Mouse (Mus musculus): Measurements from ENCODE around the gene Slc6a11. TPM values are rescaled to one million over a fixed set of nuclear protein-coding genes. Genes with fewer than 3 reads are reported as not detected.

Slc6a11 gene
- total RNA-seq (2021) = under 1 TPM; 0.05 to 0.08 TPM
- long read RNA-seq, experiment 1 = 0 reads
- long read RNA-seq, experiment 2 = 0 reads

DNA sequence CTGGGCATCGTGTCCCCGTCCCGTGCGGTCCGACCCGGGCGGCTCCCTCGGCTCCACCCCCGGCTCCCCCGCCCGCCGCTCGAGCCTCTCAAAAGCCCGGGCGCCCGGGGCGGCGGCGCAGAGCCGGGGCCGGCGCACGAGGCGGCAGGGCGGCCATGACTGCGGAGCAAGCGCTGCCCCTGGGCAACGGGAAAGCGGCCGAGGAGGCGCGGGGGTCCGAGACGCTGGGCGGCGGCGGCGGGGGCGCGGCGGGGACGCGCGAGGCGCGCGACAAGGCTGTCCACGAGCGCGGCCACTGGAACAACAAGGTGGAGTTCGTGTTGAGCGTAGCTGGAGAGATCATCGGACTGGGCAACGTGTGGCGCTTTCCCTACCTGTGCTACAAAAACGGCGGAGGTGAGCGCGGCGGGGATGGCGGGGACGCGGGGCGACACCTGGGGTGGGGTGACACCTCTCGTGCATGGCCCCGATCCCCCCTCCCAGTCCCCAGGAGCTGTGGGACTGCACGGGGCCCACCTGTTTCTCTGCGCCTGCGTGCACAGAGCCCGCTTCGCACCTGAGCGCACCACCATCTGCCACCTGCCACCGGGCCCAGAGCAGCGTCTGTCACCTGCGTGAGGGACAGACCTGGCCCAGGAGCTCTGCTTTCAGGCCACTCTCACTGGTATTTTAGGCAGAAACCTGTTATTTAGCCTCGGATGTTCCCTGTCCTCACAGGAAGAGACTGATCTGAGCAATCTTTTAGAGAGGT is at the start of gene Slc6a11:
Gene Slc6a11, plus strand, starts transcription at position 120 of the 751 bp plus-strand sequence.
- intact Hi-C loops (cut with DNase I) = no loop called here
- DNase-seq = no peak

- no peak for DNase-seq
- intact Hi-C loops (cut with DNase I) = loop anchor here (10.0 kb wide), 1 partner anchor 608 kb away; no protein-coding TSS in a partner anchor
Measured at GRCm38 (mm10) chr6:114087106-114087505, 43.9 kb upstream of the Slc6a11 start.

- intact Hi-C loops (cut with DNase I) = loop anchor here (2.0 to 10.0 kb wide), 3 partner anchors 159 to 605 kb away; no protein-coding TSS in a partner anchor
- peak; percentile 21 to 32 for DNase-seq
Measured at GRCm38 (mm10) chr6:114089626-114090025, 41.4 kb upstream of the Slc6a11 start.

- intact Hi-C loops (cut with DNase I) = no loop called here
- DNase-seq = no peak
Measured at GRCm38 (mm10) chr6:114092216-114092615, 38.8 kb upstream of the Slc6a11 start.

DNA sequence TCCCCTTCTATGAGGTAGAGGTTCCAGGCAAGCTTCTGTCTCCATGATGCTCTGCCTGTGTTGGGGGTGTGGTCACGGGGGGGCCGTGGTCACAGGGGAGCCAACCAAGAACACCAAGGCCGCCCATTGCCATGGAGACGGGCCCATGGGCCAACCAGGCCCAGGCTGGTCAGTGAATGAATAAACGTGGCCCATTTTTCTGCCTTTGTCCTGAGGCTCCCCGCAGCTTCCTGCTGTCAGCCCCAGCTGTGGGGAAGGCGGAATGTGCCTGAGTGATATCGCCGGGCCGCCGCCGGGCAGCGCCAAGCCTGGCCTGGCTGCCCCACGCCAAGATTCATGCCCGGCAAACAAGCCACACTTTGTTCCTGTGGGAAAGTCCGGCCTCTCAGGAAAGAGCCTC is 36.8 kb upstream of the Slc6a11 start:
- intact Hi-C loops (cut with DNase I) = no loop called here
- DNase-seq = no peak

DNA sequence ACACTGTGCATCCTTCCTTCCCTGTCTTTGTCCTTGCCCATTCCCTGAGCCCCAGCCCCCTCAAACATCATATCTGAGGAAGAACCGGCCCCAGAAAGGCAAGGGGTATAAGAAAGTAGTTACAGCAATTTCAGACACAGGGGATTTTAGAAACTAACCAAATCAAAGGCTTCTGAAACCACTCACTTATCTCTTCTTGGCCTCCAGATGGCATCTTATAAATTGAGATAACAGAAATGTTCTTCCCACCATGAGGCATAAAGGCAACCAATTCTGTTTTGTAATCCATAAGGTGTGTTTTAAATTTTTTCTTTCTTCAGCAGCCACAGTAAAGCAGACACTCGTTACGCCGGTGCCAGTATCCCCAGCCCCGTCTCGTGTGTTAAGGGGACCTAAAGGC is 34.5 kb upstream of the Slc6a11 start:
- intact Hi-C loops (cut with DNase I) = no loop called here
- DNase-seq = no peak

GRCm38 (mm10) chr6:114101923-114102322 is 29.1 kb upstream of the Slc6a11 start:
- intact Hi-C loops (cut with DNase I) = no loop called here
- no peak for DNase-seq

GRCm38 (mm10) chr6:114119507-114119906 is 11.5 kb upstream of the Slc6a11 start:
- intact Hi-C loops (cut with DNase I) = no loop called here

GRCm38 (mm10) chr6:114125530-114125929 is 5.5 kb upstream of the Slc6a11 start:
- no peak for DNase-seq
- intact Hi-C loops (cut with DNase I) = no loop called here

More at GRCm38 (mm10) chr6:114119507-114119906, 11.5 kb upstream of the Slc6a11 start:
- no peak for DNase-seq

- intact Hi-C loops (cut with DNase I) = no loop called here
- DNase-seq = no peak
Measured at GRCm38 (mm10) chr6:114132472-114132871, 1.4 kb downstream of the Slc6a11 start.

DNA sequence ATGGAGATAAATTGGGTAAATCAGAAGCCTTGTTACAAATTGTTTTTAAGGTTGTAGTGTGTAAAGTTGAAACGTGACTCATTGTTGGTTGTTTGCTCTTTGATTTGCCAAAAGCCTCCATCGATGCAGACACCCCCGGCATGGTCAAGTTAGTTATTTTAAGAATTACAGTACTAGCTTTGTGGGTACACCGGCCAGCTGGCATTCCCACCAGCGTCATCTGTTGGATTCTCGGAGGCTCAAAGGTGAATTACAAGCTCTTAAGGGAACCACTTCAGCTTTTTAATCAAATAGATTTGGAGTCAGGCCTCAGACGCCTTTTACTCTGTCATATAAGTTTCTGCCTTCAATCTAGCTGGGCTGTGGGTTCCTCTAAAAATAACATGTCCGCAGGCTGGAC is 1.9 kb downstream of the Slc6a11 start:
- DNase-seq = no peak
- intact Hi-C loops (cut with DNase I) = no loop called here

DNA sequence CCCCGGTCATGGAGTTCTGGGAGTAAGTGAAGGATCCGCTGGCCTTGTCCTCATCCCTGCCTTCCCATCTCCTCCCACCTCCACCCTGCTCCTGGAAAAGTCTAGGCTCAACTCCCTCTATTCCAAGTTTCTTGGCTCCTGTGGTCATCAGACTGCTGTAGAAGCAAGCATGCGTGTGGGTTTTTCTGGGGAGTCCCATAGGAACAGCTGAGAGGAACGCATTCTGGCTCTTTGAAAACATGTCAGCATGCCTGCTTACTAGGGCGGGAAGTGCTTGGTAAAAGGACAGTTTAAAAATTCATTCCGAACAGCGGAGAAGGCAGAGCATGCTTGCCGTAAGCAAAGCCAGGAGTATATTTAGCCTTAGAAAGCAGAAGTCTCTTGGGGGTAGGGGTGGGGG is 7.9 kb downstream of the Slc6a11 start:
- intact Hi-C loops (cut with DNase I) = no loop called here
- DNase-seq = no peak

DNA sequence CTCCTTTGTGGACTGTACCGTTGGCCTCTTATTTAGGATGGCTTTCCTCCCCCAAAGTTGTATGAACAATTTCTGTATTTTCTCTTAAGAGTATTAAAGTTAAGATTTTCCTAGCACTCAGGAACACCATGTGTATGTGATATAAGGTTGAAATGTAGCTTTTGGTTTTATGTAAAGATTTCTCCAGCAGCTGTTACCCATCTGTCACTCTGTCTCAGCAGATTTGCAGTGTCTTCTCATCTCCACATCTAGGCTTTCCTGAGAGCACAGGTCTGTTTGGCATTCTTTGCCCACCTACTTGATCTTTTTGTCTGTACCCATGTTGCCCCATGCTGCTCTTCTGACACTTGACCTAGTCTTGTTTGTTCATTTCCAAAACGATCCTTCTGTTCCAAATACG is 10.4 kb downstream of the Slc6a11 start:
- DNase-seq = no peak
- intact Hi-C loops (cut with DNase I) = no loop called here

DNA sequence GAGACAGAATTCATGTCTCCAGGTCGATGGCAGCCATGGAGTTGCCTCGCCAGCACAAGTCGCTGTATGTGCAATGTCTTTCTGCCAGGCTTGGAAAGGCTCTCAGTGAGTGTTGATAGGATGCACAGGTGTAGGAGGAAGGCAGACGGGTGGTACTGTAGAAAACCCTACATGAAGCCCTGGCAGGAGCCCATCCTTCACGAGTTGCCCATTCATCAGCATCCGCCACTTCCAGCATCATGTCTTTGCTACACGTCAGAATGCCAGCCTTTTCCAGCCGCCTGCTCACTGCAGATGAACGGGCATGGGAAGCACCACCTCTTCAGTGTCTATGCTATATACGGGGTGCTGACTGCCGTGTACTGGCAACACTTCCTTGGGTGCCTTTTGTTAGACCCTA is 11.4 kb downstream of the Slc6a11 start:
- DNase-seq = no peak
- intact Hi-C loops (cut with DNase I) = no loop called here

- intact Hi-C loops (cut with DNase I) = no loop called here
- DNase-seq = no peak
Measured at GRCm38 (mm10) chr6:114143544-114143943, 12.5 kb downstream of the Slc6a11 start.

- intact Hi-C loops (cut with DNase I) = no loop called here
- no peak for DNase-seq
Measured at GRCm38 (mm10) chr6:114144447-114145105, 13.5 kb downstream of the Slc6a11 start.

DNA sequence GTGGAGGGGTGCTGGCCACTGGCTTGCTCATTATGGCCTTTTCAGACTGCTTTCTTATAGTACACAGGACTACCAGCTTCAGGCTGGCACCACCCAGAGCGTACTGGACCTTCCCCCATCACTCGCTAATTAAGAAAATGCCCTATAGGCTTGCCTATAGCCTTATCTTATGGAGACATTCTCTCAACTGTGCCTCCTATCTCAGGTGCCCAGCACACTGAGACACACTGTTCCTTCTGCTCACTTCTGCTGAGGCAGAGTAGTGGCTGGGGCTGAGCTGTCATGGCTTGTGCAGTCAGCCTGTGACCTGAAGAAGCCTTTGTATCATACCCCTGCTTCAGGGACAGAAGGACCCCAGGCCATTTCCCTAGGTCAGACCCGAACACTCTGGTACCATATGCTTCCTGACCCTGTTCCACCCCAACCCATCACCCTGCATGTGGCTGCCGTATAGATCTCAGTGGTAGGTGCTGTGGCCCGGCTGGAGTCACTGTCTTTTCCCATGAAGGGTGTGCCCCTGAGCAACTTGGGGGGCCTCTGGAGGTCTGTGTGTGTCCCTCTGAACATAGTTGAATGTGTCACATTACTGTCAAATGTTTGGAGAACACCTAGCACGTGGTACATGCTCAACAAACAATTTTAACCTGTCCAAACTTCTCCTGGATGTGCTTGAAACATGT is 14.7 kb downstream of the Slc6a11 start:
- DNase-seq = no peak
- intact Hi-C loops (cut with DNase I) = no loop called here

- intact Hi-C loops (cut with DNase I) = no loop called here
- DNase-seq = no peak
Measured at GRCm38 (mm10) chr6:114155720-114156119, 24.7 kb downstream of the Slc6a11 start.

DNA sequence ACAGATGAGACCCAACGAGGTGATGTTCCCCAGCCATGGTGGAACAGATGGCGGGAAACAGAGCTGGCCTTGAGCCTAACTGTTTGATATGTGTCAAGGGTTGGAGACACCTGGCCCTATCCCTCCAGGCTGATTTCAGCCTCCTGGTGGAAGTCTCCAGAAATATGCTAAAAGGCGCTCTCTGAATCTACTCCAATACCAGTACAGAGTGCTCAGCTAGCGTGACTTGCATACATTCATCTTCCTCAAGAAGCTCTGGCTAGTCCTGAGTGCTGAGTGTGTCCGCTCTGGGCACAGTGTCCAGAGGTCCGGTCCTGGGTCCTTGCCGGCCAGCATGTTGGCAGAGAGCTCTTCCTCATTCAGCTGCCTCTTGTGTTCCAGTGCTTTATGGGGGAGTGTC is 27.8 kb downstream of the Slc6a11 start:
- DNase-seq = no peak
- intact Hi-C loops (cut with DNase I) = no loop called here

GRCm38 (mm10) chr6:114160732-114161131 is 29.7 kb downstream of the Slc6a11 start:
- DNase-seq = no peak
- intact Hi-C loops (cut with DNase I) = no loop called here

DNA sequence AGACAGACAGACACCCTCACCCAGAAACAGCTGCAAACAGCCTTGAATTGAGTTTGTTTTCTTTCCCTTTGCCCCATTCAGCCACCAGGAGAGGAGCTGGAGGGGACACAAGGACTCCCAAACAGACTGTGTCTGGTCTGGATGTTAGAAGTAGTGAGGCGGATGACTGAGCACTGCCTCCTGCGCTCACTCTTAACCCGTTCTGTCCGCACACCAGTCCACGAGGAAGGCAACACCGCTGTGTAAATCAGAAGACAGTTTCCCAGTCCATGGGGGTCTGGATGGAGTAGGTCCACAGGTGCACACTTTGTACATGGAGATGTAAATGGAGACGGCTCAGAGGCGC is 43.0 kb downstream of the Slc6a11 start:
- no peak for DNase-seq
- intact Hi-C loops (cut with DNase I) = no loop called here
